Mouse (Mus musculus) thymus, adult 2 months (tissue): ENCODE results near the gene Dio1. TPM values are rescaled to one million over a fixed set of nuclear protein-coding genes. Genes with fewer than 3 reads are reported as not detected.

Experiments
- DNase-seq: peaks from one replicate; pipeline ENCODE4 v3.0.0; 2021
- H3K27ac ChIP-seq: fragments of 200-500 bp; 2 replicates; pipeline ENCODE4 v1.5.1; 2012; ENCODE audit warnings: low read length, control low read depth; ENCODE audit not compliant: control insufficient read depth, insufficient read depth
- H3K27me3 ChIP-seq: fragments of 200-500 bp; 2 replicates; pipeline ENCODE4 v1.6.1; 2012; ENCODE audit warnings: mild to moderate bottlenecking, low read length, moderate library complexity, mixed read lengths; ENCODE audit not compliant: control insufficient read depth, insufficient read depth
- H3K36me3 ChIP-seq: fragments of 200-500 bp; 2 replicates; pipeline ENCODE4 v1.6.1; 2012; ENCODE audit warnings: mild to moderate bottlenecking, low read length, moderate library complexity; ENCODE audit not compliant: control insufficient read depth, insufficient read depth
- H3K4me1 ChIP-seq: fragments of 200-500 bp; replicated peaks from 2 replicates; pipeline ENCODE4 v1.6.1; 2012; ENCODE audit warnings: low read length; ENCODE audit not compliant: control insufficient read depth, insufficient read depth
- H3K4me3 ChIP-seq: fragments of 200-500 bp; 2 replicates; pipeline ENCODE4 v1.5.1; 2012; ENCODE audit warnings: mild to moderate bottlenecking, low read length, control low read depth, moderate library complexity; ENCODE audit not compliant: control insufficient read depth, insufficient read depth
- CTCF ChIP-seq: fragments of 200-500 bp; IDR thresholded peaks from 2 replicates; pipeline ENCODE4 v1.5.1; 2012; ENCODE audit warnings: mild to moderate bottlenecking, control low read depth, low read length, moderate library complexity, borderline replicate concordance; ENCODE audit not compliant: control insufficient read depth, poor library complexity, insufficient read depth; ENCODE audit errors: extremely low read depth
- POLR2A ChIP-seq: fragments of 200-500 bp; IDR thresholded peaks from 2 replicates; pipeline ENCODE4 v1.6.1; 2012; ENCODE audit warnings: mild to moderate bottlenecking, low read length, control low read depth, moderate library complexity; ENCODE audit not compliant: control insufficient read depth, poor library complexity, insufficient read depth; ENCODE audit errors: extremely low read depth
- WGBS: fragments of 180-500 bp; shearing (Covaris S2); methylation state at CpG from one replicate; pipeline ENCODE4 v1.1.7; 2018; 5-methylcytosine and 5-hydroxymethylcytosine counted together
- polyA plus RNA-seq: library from polyadenylated mRNA; depleted of rRNA; stranded (reverse); fragments of >200 nt; gene quantifications from 2 replicates; pipeline ENCODE4 v1.2.3, GENCODE M21; 2012

The Dio1 gene
- polyA plus RNA-seq, 1 experiment, result 9.7 TPM

DNA sequence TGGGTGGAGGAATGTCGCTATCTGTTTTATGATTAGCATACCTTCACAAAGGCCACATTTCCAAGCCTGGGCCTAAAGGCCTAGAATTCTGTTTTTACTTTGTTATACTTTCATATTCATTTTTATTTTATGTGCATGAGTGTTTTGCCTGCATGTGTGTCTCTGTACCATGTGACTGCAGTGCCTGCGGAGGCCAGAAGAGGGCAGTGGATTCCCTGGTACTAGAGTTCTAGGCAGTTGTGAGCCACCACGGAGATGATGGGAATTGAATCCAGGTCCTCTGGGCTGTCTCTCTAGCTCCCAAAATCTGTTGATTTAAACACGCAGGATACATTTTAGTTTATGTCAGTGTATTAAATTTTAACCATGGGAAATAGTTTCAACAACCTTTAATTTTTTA, 26.5 kb upstream of the Dio1 start:
- H3K36me3 ChIP-seq, result peaks cover 16% of the 10 kb centered on the region
- H3K27ac ChIP-seq, result no peak overlapping the region
- no peaks in the 10 kb centered on the region; the same call in 1 of the 2 replicates for H3K4me1 ChIP-seq
- WGBS, result 96% methylated on average over 4 of the region's 4 CpGs
- no peak for TF ChIP-seq POLR2A
- DNase-seq, result peak; percentile 31
- no peaks in the 10 kb centered on the region for H3K27me3 ChIP-seq
- no peak overlapping the region for H3K4me3 ChIP-seq

DNA sequence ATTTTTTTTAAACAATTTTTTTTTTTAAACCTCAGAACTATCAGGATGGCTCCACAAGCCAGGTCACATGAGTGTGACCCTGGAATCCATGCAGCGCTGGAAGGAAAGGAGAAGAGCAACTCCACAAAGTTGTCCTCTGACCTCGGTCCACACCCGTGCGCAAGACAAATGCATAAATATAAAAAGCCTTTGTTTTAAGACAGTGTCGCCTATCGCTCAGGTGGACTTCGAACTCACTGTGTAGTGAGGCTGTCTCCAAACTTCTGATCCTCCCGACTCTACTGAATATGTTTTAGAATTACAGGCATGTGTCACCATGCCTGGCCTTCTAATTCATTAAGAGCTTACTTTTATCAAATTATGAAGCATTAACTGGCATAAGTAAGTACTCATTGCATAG, 21.6 kb upstream of the Dio1 start:
- TF ChIP-seq CTCF (no peak), POLR2A (no peak)
- no peak for DNase-seq
- Histone ChIP-seq H3K27ac (no peak overlapping the region), H3K36me3 (peaks cover 33% of the 10 kb centered on the region), H3K4me1 (no peaks in the 10 kb centered on the region), H3K27me3 (no peaks in the 10 kb centered on the region), H3K4me3 (no peak overlapping the region)
- over 99% methylated on average over 8 of the region's 8 CpGs for WGBS

DNA sequence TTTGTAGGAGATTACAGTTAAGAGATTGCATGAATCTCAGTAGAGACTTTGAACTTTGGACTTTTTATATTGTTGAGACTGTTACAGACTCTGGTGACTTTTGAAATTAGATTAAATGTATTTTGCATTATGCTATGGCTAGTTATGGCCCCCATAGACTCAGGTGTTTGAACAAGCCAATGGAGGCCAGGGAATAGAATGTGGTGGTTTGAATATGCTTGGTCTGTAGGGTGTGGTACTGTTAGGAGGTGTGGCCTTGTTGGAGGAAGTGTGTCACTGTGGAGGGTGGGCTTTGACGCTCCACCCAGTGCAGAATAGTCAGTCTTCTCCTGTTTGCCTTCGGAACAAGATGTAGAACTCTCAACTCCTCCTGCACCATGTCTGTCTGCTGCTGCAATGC, 16.1 kb upstream of the Dio1 start:
- Histone ChIP-seq H3K36me3 (peaks cover 68% of the 10 kb centered on the region), H3K4me3 (no peak overlapping the region), H3K4me1 (no peaks in the 10 kb centered on the region), H3K27ac (no peak overlapping the region), H3K27me3 (no peaks in the 10 kb centered on the region)
- TF ChIP-seq POLR2A, result no peak
- no peak for DNase-seq
- WGBS, result 95% methylated on average over 2 of the region's 2 CpGs

DNA sequence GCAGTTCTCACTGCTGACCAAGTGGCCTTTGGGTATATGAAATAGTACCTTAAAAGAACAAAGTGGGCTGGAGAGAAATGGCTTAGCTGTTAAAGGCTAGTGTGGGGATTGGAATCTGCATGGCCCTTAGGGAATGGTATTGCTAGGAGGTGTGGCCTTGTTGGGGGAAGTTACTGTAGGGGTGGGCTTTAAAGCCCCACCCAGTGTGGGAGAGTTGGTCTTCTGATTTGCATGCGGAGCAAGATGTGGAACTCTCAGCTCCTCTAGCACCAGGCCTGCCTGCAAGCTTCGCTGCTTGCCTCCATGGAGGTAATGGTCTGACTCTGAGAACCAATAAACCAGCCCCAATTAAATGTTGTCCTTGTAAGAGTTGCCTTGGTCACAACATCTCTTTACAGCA, 14.1 kb upstream of the Dio1 start:
- Histone ChIP-seq H3K4me1 (no peaks in the 10 kb centered on the region), H3K36me3 (peaks cover 68% of the 10 kb centered on the region), H3K27me3 (no peaks in the 10 kb centered on the region), H3K4me3 (no peak overlapping the region), H3K27ac (no peak overlapping the region)
- no peak for TF ChIP-seq POLR2A
- TF ChIP-seq CTCF, result no peak
- DNase-seq, result no peak
- 98% methylated on average over 2 of the region's 2 CpGs for WGBS

DNA sequence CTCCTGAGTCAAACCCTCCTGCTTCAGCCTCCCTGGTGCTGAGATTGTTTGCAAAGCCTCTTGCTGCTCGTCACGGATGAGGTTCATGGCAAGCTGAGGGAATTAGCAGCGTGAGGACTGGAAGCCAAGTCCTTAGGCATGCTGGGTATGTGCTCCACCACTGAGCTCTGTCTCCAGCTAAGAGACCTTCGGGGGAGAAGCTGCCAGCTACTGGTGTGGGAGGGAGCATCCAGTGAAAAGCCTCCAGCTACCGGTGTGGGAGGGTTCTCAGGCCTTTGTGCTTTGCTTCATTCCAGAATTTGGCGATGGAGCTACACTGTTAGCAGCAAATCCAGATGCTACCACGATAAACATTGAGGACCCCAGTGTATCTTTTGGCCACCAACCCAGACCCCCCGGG, 11.7 kb upstream of the Dio1 start:
- Histone ChIP-seq H3K4me1 (peaks cover 10% of the 10 kb centered on the region), H3K4me3 (no peak overlapping the region), H3K36me3 (peaks cover 54% of the 10 kb centered on the region), H3K27me3 (no peaks in the 10 kb centered on the region), H3K27ac (no peak overlapping the region)
- TF ChIP-seq POLR2A, result no peak
- no peak for TF ChIP-seq CTCF
- no peak for DNase-seq
- WGBS, result 94% methylated on average over 8 of the region's 8 CpGs

DNA sequence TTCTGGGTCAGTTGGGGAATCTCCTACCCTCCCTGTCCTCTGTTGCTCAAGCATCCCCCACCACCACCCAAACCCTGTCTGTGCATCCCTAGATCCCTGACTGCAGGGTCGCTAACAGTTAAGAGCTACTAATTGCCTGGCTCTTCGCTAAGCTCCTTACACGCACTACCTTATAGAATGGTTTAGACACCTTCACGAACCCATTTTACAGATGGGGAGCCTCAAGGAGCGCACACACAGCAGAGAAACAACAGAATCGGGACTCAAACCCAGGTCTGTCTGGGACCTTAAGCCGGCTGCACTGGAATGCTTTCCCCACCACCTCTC, 7.5 kb upstream of the Dio1 start:
- H3K27ac ChIP-seq, result no peak overlapping the region
- H3K27me3 ChIP-seq, result no peaks in the 10 kb centered on the region
- DNase-seq, result no peak
- peaks cover 12% of the 10 kb centered on the region for H3K4me1 ChIP-seq
- 12% methylated on average over 7 of the region's 7 CpGs for WGBS
- H3K36me3 ChIP-seq, result peaks cover 17% of the 10 kb centered on the region
- peak overlapping the region; percentile 88 for H3K4me3 ChIP-seq
- TF ChIP-seq CTCF, result no peak
- TF ChIP-seq POLR2A, result no peak

DNA sequence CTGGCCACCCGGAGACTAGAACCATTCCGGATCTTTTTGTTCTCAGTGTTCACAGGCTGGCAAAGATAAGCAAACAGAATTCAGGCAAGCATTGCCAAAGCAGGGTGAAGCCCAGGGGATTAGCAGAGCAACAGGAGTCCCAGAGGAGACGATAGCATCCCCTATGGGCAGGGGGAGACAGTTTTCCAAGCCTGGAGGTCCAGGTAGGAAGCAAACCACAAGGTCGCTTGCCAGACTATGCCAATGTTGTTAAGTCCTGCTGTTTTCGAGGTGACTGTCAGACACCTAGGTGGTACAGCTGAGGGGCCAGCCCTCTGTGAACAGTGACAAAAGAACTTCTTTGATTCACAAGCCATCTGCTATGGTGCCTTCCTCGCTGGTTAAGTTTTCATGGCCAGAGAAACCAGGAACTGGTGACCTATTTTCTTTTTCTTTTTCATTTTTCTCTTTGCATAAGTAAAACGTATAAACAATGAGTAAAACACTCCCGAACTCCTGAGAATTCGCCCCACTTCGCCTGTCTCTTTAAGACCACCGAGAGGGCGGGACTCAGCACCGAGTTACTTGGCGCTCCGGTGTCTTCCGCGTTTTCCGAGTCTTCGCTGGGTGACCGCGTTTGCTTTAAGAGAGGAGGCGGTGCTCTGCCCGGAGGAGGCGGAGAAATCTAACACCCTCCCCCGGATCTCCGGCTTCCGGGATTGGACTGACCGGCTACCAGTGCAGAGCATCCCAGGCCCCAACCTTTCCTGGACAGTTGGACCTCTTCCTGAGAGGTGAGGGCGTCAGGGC, 6.9 kb upstream of the Dio1 start, which contains the start of gene Yipf1:
Yipf1 (plus strand) TSS at position 674 of the 789 bp plus-strand sequence.
- 3% methylated on average over 29 of the region's 29 CpGs for WGBS

More for the DNA sequence above, 6.9 kb upstream of the Dio1 start, which contains the start of gene Yipf1:
- peak within 1 kb of the TSS; percentile 88 for H3K4me3 ChIP-seq
- H3K27me3 ChIP-seq, result no peaks in the 10 kb centered on the region
- peak; percentile 92 for DNase-seq
- H3K4me1 ChIP-seq, result peaks cover 12% of the 10 kb centered on the region
- H3K27ac ChIP-seq, result peak within 1 kb of the TSS; percentile 69
- peaks cover 12% of the 10 kb centered on the region for H3K36me3 ChIP-seq
- peak; percentile 53 for TF ChIP-seq POLR2A
- no peak for TF ChIP-seq CTCF
